Mouse (Mus musculus): ENCODE measurements around the gene Xpnpep1.

Gene Xpnpep1

GRCm38 (mm10) chr19:53032647-53033046 lies 7.4 kb downstream of the Xpnpep1 start:
- DNase-seq (ENCODE audit: low read depth, low spot score), result no peak

GRCm38 (mm10) chr19:53031957-53032371 lies 8.1 kb downstream of the Xpnpep1 start:
- DNase-seq (ENCODE audit: low read depth, low spot score), result no peak

- DNase-seq (ENCODE audit: low read depth, low spot score), result no peak
Observed at GRCm38 (mm10) chr19:53030279-53030678, 9.7 kb downstream of the Xpnpep1 start.

GRCm38 (mm10) chr19:53029686-53030085 lies 10.3 kb downstream of the Xpnpep1 start:
- DNase-seq (ENCODE audit: low read depth, low spot score), result no peak

- no peak for DNase-seq (ENCODE audit: low read depth, low spot score)
Observed at GRCm38 (mm10) chr19:53029045-53029444, 11.0 kb downstream of the Xpnpep1 start.

- DNase-seq (ENCODE audit: low read depth, low spot score), result no peak
Observed at GRCm38 (mm10) chr19:53028216-53028615, 11.8 kb downstream of the Xpnpep1 start.

GRCm38 (mm10) chr19:53023189-53023588 lies 16.8 kb downstream of the Xpnpep1 start:
- DNase-seq (ENCODE audit: low read depth, low spot score), result no peak

- no peak for DNase-seq (ENCODE audit: low read depth, low spot score)
Observed at GRCm38 (mm10) chr19:53022037-53022614, 17.9 kb downstream of the Xpnpep1 start.

GRCm38 (mm10) chr19:53021537-53021936 lies 18.5 kb downstream of the Xpnpep1 start:
- no peak for DNase-seq (ENCODE audit: low read depth, low spot score)

GRCm38 (mm10) chr19:53019716-53020463 lies 20.1 kb downstream of the Xpnpep1 start:
- peak; percentile 49 for DNase-seq (ENCODE audit: low read depth, low spot score)

GRCm38 (mm10) chr19:53017954-53018353 lies 22.1 kb downstream of the Xpnpep1 start:
- no peak for DNase-seq (ENCODE audit: low read depth, low spot score)

GRCm38 (mm10) chr19:53017248-53017647 lies 22.8 kb downstream of the Xpnpep1 start:
- no peak for DNase-seq (ENCODE audit: low read depth, low spot score)

GRCm38 (mm10) chr19:53014910-53015710 lies 24.9 kb downstream of the Xpnpep1 start:
- DNase-seq (ENCODE audit: low read depth, low spot score), result no peak

- no peak for DNase-seq (ENCODE audit: low read depth, low spot score)
Observed at GRCm38 (mm10) chr19:53013744-53014143, 26.3 kb downstream of the Xpnpep1 start.

- DNase-seq (ENCODE audit: low read depth, low spot score), result no peak
Observed at GRCm38 (mm10) chr19:53013341-53013740, 26.7 kb downstream of the Xpnpep1 start.

GRCm38 (mm10) chr19:53010941-53011340 lies 29.1 kb downstream of the Xpnpep1 start:
- DNase-seq (ENCODE audit: low read depth, low spot score), result no peak

GRCm38 (mm10) chr19:53008921-53009320 lies 31.1 kb downstream of the Xpnpep1 start:
- DNase-seq (ENCODE audit: low read depth, low spot score), result no peak

GRCm38 (mm10) chr19:53008020-53008705 lies 31.9 kb downstream of the Xpnpep1 start:
- peak; percentile 67 for DNase-seq (ENCODE audit: low read depth, low spot score)

- no peak for DNase-seq (ENCODE audit: low read depth, low spot score)
Observed at GRCm38 (mm10) chr19:53005978-53006377, 34.0 kb downstream of the Xpnpep1 start.

- no peak for DNase-seq (ENCODE audit: low read depth, low spot score)
Observed at GRCm38 (mm10) chr19:53003554-53004365, 36.3 kb downstream of the Xpnpep1 start.
